ENCODE assay signal across 9 mouse cellular contexts in genomic region chr6:83879815-83880214, GRCm38 (mm10). TPM values are rescaled to one million over a fixed set of nuclear protein-coding genes. Genes with fewer than 3 reads are reported as not detected.
DNase-seq lines count a peak whose midpoint lies in the region; ATAC-seq and TF ChIP-seq lines count a peak whose summit lies in the region.
"Had no signal": no experiment of that assay in that cellular context is flagged by ENCODE, and none has a peak within 500 bp of the region (broad histone marks: within the 10 kb centered on the region; RNA-seq: fewer than 3 reads in every experiment).

No protein-coding gene starts in this region.

- no peak for ATAC-seq in kidney, postnatal 0 days (replicated peaks; ENCODE audit: low FRiP score, low read depth)

- no peaks in the 10 kb centered on the region for H3K27me3 ChIP-seq in kidney, postnatal 0 days (ENCODE audit: insufficient read depth, low read length)
- H3K27me3 ChIP-seq: limb, embryonic 12.5 days had no signal

- intact Hi-C loops in gastrocnemius, adult 2 months (cut with DNase I): loop anchor here (2.0 kb wide), 1 partner anchor 181 kb away; no protein-coding TSS in a partner anchor

- DNase-seq in gastrocnemius, adult 2 months: peak; percentile 29
- DNase-seq in gastrocnemius, postnatal 25 days: no peak
- peak; percentile 53 for DNase-seq in CD4-positive helper T cell, adult 2 months (ENCODE audit: low read depth, low spot score)
- DNase-seq in adrenal gland, postnatal 25 days: peak; percentile 35
- peak; percentile 54 for DNase-seq in forelimb bud, embryonic 11.5 days (ENCODE audit: low read depth, low spot score)
- peak; percentile 87 for DNase-seq in kidney, postnatal 0 days (ENCODE audit: low spot score)
- DNase-seq in lung, postnatal 36 days: peak; percentile 85
- peak; percentile 12 to 41 for DNase-seq in spleen, postnatal 36 days (ENCODE audit: low spot score in 2 of 2)

- H3K36me3 ChIP-seq in kidney, postnatal 0 days (ENCODE audit: insufficient read depth, low read length): no peaks in the 10 kb centered on the region
- H3K36me3 ChIP-seq: limb, embryonic 12.5 days had no signal

- H3K4me2 ChIP-seq in kidney, postnatal 0 days (ENCODE audit: low read length): 0 out of 2 replicates have a peak overlapping the region, but pooled peaks have one; percentile 3
- H3K4me2 ChIP-seq: limb, embryonic 12.5 days had no signal

- no peaks in the 10 kb centered on the region for H3K9me3 ChIP-seq in kidney, postnatal 0 days (replicated peaks; ENCODE audit: low read length)
- H3K9me3 ChIP-seq: limb, embryonic 12.5 days had no signal

- peak; percentile 83 for TF ChIP-seq CTCF in gastrocnemius, adult 2 months (IDR thresholded peaks at IDR 0.05)
- peak; percentile 82 for TF ChIP-seq CTCF in kidney, postnatal 0 days (IDR thresholded peaks at IDR 0.05; ENCODE audit: low read depth)

- H3K9ac ChIP-seq in kidney, postnatal 0 days (ENCODE audit: low read depth, low read length): no peak overlapping the region
- H3K9ac ChIP-seq: limb, embryonic 12.5 days had no signal

- H3K4me1 ChIP-seq in kidney, postnatal 0 days (replicated peaks; ENCODE audit: insufficient read depth, low read length): no peaks in the 10 kb centered on the region
- H3K4me1 ChIP-seq: limb, embryonic 12.5 days had no signal

- H3K4me3 ChIP-seq in gastrocnemius, adult 2 months: peak overlapping the region; percentile 38
- H3K4me3 ChIP-seq in kidney, postnatal 0 days (replicated peaks; ENCODE audit: low read depth, low read length): no peak overlapping the region
- H3K4me3 ChIP-seq: limb, embryonic 12.5 days had no signal

- 2% methylated on average over 4 of the region's 4 CpGs for WGBS in kidney, postnatal 0 days

- no peak overlapping the region for H3K27ac ChIP-seq in gastrocnemius, adult 2 months
- H3K27ac ChIP-seq in kidney, postnatal 0 days: no peak overlapping the region
- H3K27ac ChIP-seq: limb, embryonic 12.5 days had no signal

RNA-seq across cellular contexts. Expression of gene Zfp638, which starts 12.9 kb away (rescaled TPM):
- 10 to 100 TPM; 50.4 to 52.1 TPM for total RNA-seq in gastrocnemius, adult 2 months (2021)
- total RNA-seq in gastrocnemius, postnatal 25 days (2021): 10 to 100 TPM; 36.3 to 39.0 TPM
- 102 and 117 TPM in 2 replicates for total RNA-seq in adrenal gland, postnatal 25 days (2021)
- polyA plus RNA-seq in kidney, postnatal 0 days (2015; fragmentation: Nextera tagmentation; extraction: Ambion mirVana): 44.5 and 49.0 TPM in 2 replicates

RNA-seq across cellular contexts. Expression of gene Paip2b, which starts 48.3 kb away (rescaled TPM):
- total RNA-seq in gastrocnemius, adult 2 months (2021): 100 to 1,000 TPM in 1 of 2 experiments, 10 to 100 TPM in 1; 89.1 to 102 TPM
- 10 to 100 TPM; 62.8 to 68.1 TPM for total RNA-seq in gastrocnemius, postnatal 25 days (2021)
- 21.1 and 28.2 TPM in 2 replicates for total RNA-seq in adrenal gland, postnatal 25 days (2021)
- 10.8 and 12.1 TPM in 2 replicates for polyA plus RNA-seq in kidney, postnatal 0 days (2015; fragmentation: Nextera tagmentation; extraction: Ambion mirVana)
